In the genomic region with DNA sequence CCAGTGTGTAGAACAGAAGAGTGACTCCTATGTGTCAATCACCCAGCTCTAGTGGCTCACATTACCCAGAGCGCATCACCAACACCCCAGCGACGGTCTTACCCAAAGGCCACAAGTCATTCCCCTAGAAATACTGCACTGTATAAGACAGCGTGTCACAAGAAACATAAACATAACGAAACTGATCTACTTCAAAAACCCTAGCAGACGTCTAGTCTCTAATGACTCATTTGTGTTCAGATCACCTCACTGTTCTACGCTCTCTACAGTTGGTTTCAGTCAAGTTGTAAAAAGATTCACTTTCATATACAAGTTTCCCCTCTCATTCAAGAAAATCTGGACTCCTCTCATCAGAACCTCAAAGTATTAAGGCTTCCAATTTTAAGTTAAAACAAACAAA, we compare ENCODE assay signal across 23 mouse cellular contexts. TPM values are rescaled to one million over a fixed set of nuclear protein-coding genes. Genes with fewer than 3 reads are reported as not detected.
DNase-seq lines count a peak whose midpoint lies in the region; TF ChIP-seq lines count a peak whose summit lies in the region.
"Had no signal": no experiment of that assay in that cellular context is flagged by ENCODE, and none has a peak within 500 bp of the region (broad histone marks: within the 10 kb centered on the region; RNA-seq: fewer than 3 reads in every experiment).

No protein-coding gene starts in this region.

- no peaks in the 10 kb centered on the region for H3K9me3 ChIP-seq in CH12.LX (replicated peaks; ENCODE audit: low read length)
- no peaks in the 10 kb centered on the region for H3K9me3 ChIP-seq in forebrain, embryonic 10.5 days
- H3K9me3 ChIP-seq: embryonic facial prominence, embryonic 13.5 days; embryonic facial prominence, embryonic 15.5 days; forebrain, embryonic 13.5 days; forebrain, embryonic 15.5 days had no signal

- TF ChIP-seq POLR2A in CH12.LX (IDR thresholded peaks at IDR 0.05; ENCODE audit: low read depth, low read length), result no peak

- H3K4me3 ChIP-seq in CH12.LX (replicated peaks in 1 of 3; ENCODE audit: low read depth in 2 of 3, low read length in 2 of 3, poor library complexity in 1 of 3), result no peak overlapping the region
- no peak overlapping the region for H3K4me3 ChIP-seq in forebrain, embryonic 10.5 days
- H3K4me3 ChIP-seq: embryonic facial prominence, embryonic 13.5 days; embryonic facial prominence, embryonic 15.5 days; erythroblast, embryonic 14.5 days; forebrain, embryonic 13.5 days; forebrain, embryonic 15.5 days had no signal

- DNase-seq in heart, adult 11 months, result peak; percentile 4
- no peak for DNase-seq in heart, adult 8-10 months (ENCODE audit: low spot score)
- DNase-seq in CD4-positive, CD25-positive, alpha-beta regulatory T cell, adult 2 months (ENCODE audit: low read depth, low spot score), result peak; percentile 51
- peak; percentile 53 for DNase-seq in CH12.LX (ENCODE audit: extremely low read depth)
- DNase-seq in induced T-regulatory cell, adult 2 months (ENCODE audit: low read depth), result peak; percentile 68
- no peak for DNase-seq in left cerebral cortex, adult 11 months (ENCODE audit: low spot score)
- no peak for DNase-seq in thymus, postnatal 14 days
- DNase-seq in forebrain, embryonic 10.5 days (ENCODE audit: extremely low spot score, low spot score), result no peak
- DNase-seq: adrenal gland, postnatal 10 days; adrenal gland, postnatal 25 days; cerebellum, adult 11 months; cerebellum, adult 18-20 months; cerebellum, adult 8-10 months; cerebellum, adult 9-11 months; cerebellum, postnatal 14 days; cerebellum, postnatal 36 days; embryo, embryonic 11 days; forebrain, postnatal 0 days had no signal

- dilution Hi-C loops in CH12.LX (cut with MboI; ENCODE audit: extremely low pct_ligation_motif_present, extremely low pct_unique_long_range_greater_than_20kb, low sequenced_read_pairs), result no loop called here

- H3K9ac ChIP-seq in CH12.LX (ENCODE audit: insufficient read depth, low read depth), result no peak overlapping the region
- H3K9ac ChIP-seq: embryonic facial prominence, embryonic 13.5 days; embryonic facial prominence, embryonic 15.5 days; forebrain, embryonic 13.5 days; forebrain, embryonic 15.5 days; forebrain, postnatal 0 days had no signal

- H3K79me2 ChIP-seq in CH12.LX (replicated peaks; ENCODE audit: control insufficient read depth, extremely low read depth, insufficient read depth, poor library complexity, severe bottlenecking), result peaks cover 34% of the 10 kb centered on the region

- peak overlapping the region; percentile 51 for H3K4me2 ChIP-seq in CH12.LX (ENCODE audit: insufficient read depth, low read depth, poor library complexity, severe bottlenecking)
- H3K4me2 ChIP-seq: embryonic facial prominence, embryonic 13.5 days; embryonic facial prominence, embryonic 15.5 days; forebrain, embryonic 13.5 days; forebrain, embryonic 15.5 days had no signal

- no peak for TF ChIP-seq CTCF in CH12.LX (conservative IDR thresholded peaks at IDR 0.05 in 1 of 2, IDR thresholded peaks at IDR 0.05 in 1 of 2; ENCODE audit: low read depth in 2 of 2, low read length in 2 of 2)

- no peak overlapping the region for H3K27ac ChIP-seq in CH12.LX (ENCODE audit: insufficient read depth, low read depth)
- H3K27ac ChIP-seq in forebrain, embryonic 10.5 days, result no peak overlapping the region
- H3K27ac ChIP-seq: embryonic facial prominence, embryonic 13.5 days; embryonic facial prominence, embryonic 15.5 days; forebrain, embryonic 13.5 days; forebrain, embryonic 15.5 days had no signal

- peaks cover 21 to 37% of the 10 kb centered on the region in 2 experiments for H3K36me3 ChIP-seq in CH12.LX (replicated peaks in 1 of 2; ENCODE audit: control insufficient read depth in 1 of 2, insufficient read depth in 1 of 2, low read length in 1 of 2)
- H3K36me3 ChIP-seq in forebrain, embryonic 10.5 days (replicated peaks), result peaks cover 38% of the 10 kb centered on the region

- WGBS in forebrain, embryonic 10.5 days, result 96% methylated on average over 7 of the region's 7 CpGs

- peaks cover 10 to 40% of the 10 kb centered on the region in 2 experiments for H3K4me1 ChIP-seq in CH12.LX (ENCODE audit: control insufficient read depth in 1 of 2, insufficient read depth in 2 of 2)
- peaks cover 19% of the 10 kb centered on the region for H3K4me1 ChIP-seq in forebrain, embryonic 10.5 days

- no peak for TF ChIP-seq RAD21 in CH12.LX (IDR thresholded peaks at IDR 0.05; ENCODE audit: low read depth, low read length)

- in situ Hi-C loops in CH12.LX (cut with MboI; ENCODE audit: low pct_ligation_motif_present, low pct_unique_long_range_greater_than_20kb, low sequenced_read_pairs), result no loop called here

- peak; percentile 63; the same call in 1 of the 2 replicates for TF ChIP-seq EP300 in CH12.LX (IDR thresholded peaks at IDR 0.05; ENCODE audit: low read length)

- H3K27me3 ChIP-seq in CH12.LX (replicated peaks), result no peaks in the 10 kb centered on the region
- peaks cover 6% of the 10 kb centered on the region for H3K27me3 ChIP-seq in forebrain, embryonic 10.5 days (ENCODE audit: poor library complexity, severe bottlenecking)
- H3K27me3 ChIP-seq: forebrain, embryonic 13.5 days had no signal

TF ChIP-seq in CH12.LX, 34 proteins besides CTCF, POLR2A, EP300 and RAD21 (continues in another document):
- TF ChIP-seq ZKSCAN1 (IDR thresholded peaks at IDR 0.05; ENCODE audit: borderline replicate concordance, low read depth, low read length) (no peak), SIN3A (IDR thresholded peaks at IDR 0.05; ENCODE audit: low read length) (0 out of 2 replicates have a peak, but pooled peaks have one; percentile 51), JUND (conservative IDR thresholded peaks at IDR 0.05; ENCODE audit: low read depth, low read length) (peak; percentile 68), HCFC1 (IDR thresholded peaks at IDR 0.05; ENCODE audit: low read depth, low read length) (no peak), NRF1 (IDR thresholded peaks at IDR 0.05; ENCODE audit: low read depth, low read length) (no peak), MXI1 (IDR thresholded peaks at IDR 0.05; ENCODE audit: low read depth, low read length) (no peak), MAX (IDR thresholded peaks at IDR 0.05; ENCODE audit: low read length) (peak; percentile 46; the same call in 1 of the 2 replicates), NELFE (IDR thresholded peaks at IDR 0.05; ENCODE audit: low read depth, low read length) (no peak), E2F4 (IDR thresholded peaks at IDR 0.05; ENCODE audit: insufficient replicate concordance, low read depth, low read length) (no peak), JUN (IDR thresholded peaks at IDR 0.05; ENCODE audit: insufficient read depth, low read depth, low read length) (peak; percentile 65), RCOR1 (conservative IDR thresholded peaks at IDR 0.05; ENCODE audit: low read depth, low read length) (0 out of 2 replicates have a peak, but pooled peaks have one; percentile 48), ETS1 (conservative IDR thresholded peaks at IDR 0.05; ENCODE audit: low read depth, low read length) (peak; percentile 55; the same call in 1 of the 2 replicates), MAFK (IDR thresholded peaks at IDR 0.05; ENCODE audit: insufficient replicate concordance, low read length) (no peak), USF1 (IDR thresholded peaks at IDR 0.05; ENCODE audit: low read depth, low read length) (no peak), UBTF (IDR thresholded peaks at IDR 0.05; ENCODE audit: low read depth, low read length) (no peak), CHD2 (IDR thresholded peaks at IDR 0.05; ENCODE audit: low read length) (no peak), ELF1 (IDR thresholded peaks at IDR 0.05; ENCODE audit: low read depth, low read length) (no peak), MYC (IDR thresholded peaks at IDR 0.05; ENCODE audit: low read depth, low read length) (no peak), ZMIZ1 (IDR thresholded peaks at IDR 0.05; ENCODE audit: low read depth, low read length) (no peak), BHLHE40 (IDR thresholded peaks at IDR 0.05; ENCODE audit: low read depth, low read length) (peak; percentile 69), MAZ (IDR thresholded peaks at IDR 0.05; ENCODE audit: low read depth, low read length) (no peak), IRF4 (IDR thresholded peaks at IDR 0.05; ENCODE audit: low read depth, low read length) (peak; percentile 70), PAX5 (IDR thresholded peaks at IDR 0.05; ENCODE audit: low read length) (no peak), TCF12 (IDR thresholded peaks at IDR 0.05; ENCODE audit: low read depth, low read length) (no peak), SMC3 (IDR thresholded peaks at IDR 0.05; ENCODE audit: low read depth, low read length) (no peak), POLR2AphosphoS2 (IDR thresholded peaks at IDR 0.05; ENCODE audit: low read depth, low read length) (no peak), MEF2A (IDR thresholded peaks at IDR 0.05; ENCODE audit: borderline replicate concordance, low read depth, low read length) (peak; percentile 17; the same call in 1 of the 2 replicates), ZC3H11A (IDR thresholded peaks at IDR 0.05; ENCODE audit: low read depth, low read length) (no peak)

RNA-seq across cellular contexts. Expression of gene Gmfb, which starts 3.3 kb away (rescaled TPM):
- total RNA-seq in heart, adult 8-10 months (2022), result 10 to 100 TPM; 28.7 to 36.4 (median 33.3) TPM
- total RNA-seq in CH12.LX (2012; rRNA removed) (27.2 and 33.8 TPM in 2 replicates), CH12.LX (2014; rRNA removed) (97.6 and 110 TPM in 2 replicates)
- polyA plus RNA-seq in CH12.LX (2012; ENCODE audit: insufficient read length, low read depth), result 60.4 and 70.1 TPM in 2 replicates
- polyA plus RNA-seq in forebrain, embryonic 10.5 days (2016; fragmentation: Nextera tagmentation; extraction: Ambion mirVana), result 106 and 107 TPM in 2 replicates

RNA-seq across cellular contexts. Expression of gene Cgrrf1, which starts 13.2 kb away (rescaled TPM):
- total RNA-seq in heart, adult 8-10 months (2022), result 10 to 100 TPM; 33.5 to 40.4 (median 36.9) TPM
- total RNA-seq in CH12.LX (2012; rRNA removed), result 9.6 and 10.7 TPM in 2 replicates
- 17.1 and 19.1 TPM in 2 replicates for total RNA-seq in CH12.LX (2014; rRNA removed)
- 9.4 and 13.1 TPM in 2 replicates for polyA plus RNA-seq in CH12.LX (2012; ENCODE audit: insufficient read length, low read depth)
- 34.5 and 35.8 TPM in 2 replicates for polyA plus RNA-seq in forebrain, embryonic 10.5 days (2016; fragmentation: Nextera tagmentation; extraction: Ambion mirVana)

RNA-seq across cellular contexts. Expression of gene Cnih1, which starts 30.5 kb away (rescaled TPM):
- 10 to 100 TPM; 45.4 to 56.3 (median 48.6) TPM for total RNA-seq in heart, adult 8-10 months (2022)
- total RNA-seq in CH12.LX (2012; rRNA removed), result 68.9 and 69.2 TPM in 2 replicates
- total RNA-seq in CH12.LX (2014; rRNA removed), result 190 and 191 TPM in 2 replicates
- polyA plus RNA-seq in CH12.LX (2012; ENCODE audit: insufficient read length, low read depth), result 125 and 185 TPM in 2 replicates
- 204 and 209 TPM in 2 replicates for polyA plus RNA-seq in forebrain, embryonic 10.5 days (2016; fragmentation: Nextera tagmentation; extraction: Ambion mirVana)

RNA-seq across cellular contexts. Expression of gene Cdkn3, which starts 58.4 kb away (rescaled TPM):
- total RNA-seq in heart, adult 8-10 months (2022), result under 1 TPM; 0.41 to 0.92 (median 0.70) TPM
- total RNA-seq in CH12.LX (2012; rRNA removed) (16.0 and 19.6 TPM in 2 replicates), CH12.LX (2014; rRNA removed) (22.8 and 24.3 TPM in 2 replicates)
- polyA plus RNA-seq in CH12.LX (2012; ENCODE audit: insufficient read length, low read depth), result 27.8 and 35.5 TPM in 2 replicates
- 42.8 and 53.3 TPM in 2 replicates for polyA plus RNA-seq in forebrain, embryonic 10.5 days (2016; fragmentation: Nextera tagmentation; extraction: Ambion mirVana)

Comparison
In these comparisons a context has a peak if more than half of its experiments do, and no peak if none do; other contexts are left out.
1. DNase-seq: peak in heart, adult 11 months (single experiment), CD4-positive, CD25-positive, alpha-beta regulatory T cell, adult 2 months (single experiment), CH12.LX (single experiment) and induced T-regulatory cell, adult 2 months (single experiment); none in heart, adult 8-10 months (single experiment), left cerebral cortex, adult 11 months (single experiment), thymus, postnatal 14 days (single experiment) and forebrain, embryonic 10.5 days (single experiment).